8 mouse cellular contexts compared by ENCODE assay signal in the genomic region with DNA sequence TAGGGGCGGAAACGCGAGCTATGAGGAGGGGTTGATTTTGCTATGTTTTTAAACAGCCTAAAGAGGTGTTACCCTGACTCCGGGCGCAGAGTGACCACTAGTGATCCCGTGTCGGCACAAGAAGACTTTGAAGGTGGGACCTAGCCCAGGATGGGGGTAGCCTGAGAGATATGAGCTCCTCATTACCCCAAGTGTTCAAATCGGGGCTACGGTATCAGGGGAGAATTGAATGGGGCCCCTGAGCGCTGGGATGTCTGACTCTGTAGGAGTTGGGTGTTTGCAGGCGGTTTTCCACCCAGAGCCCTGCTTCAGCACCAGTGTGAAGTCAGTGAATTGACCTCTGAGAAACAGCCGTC. TPM values are rescaled to one million over a fixed set of nuclear protein-coding genes. Genes with fewer than 3 reads are reported as not detected.
DNase-seq lines count a peak whose midpoint lies in the region; ATAC-seq and TF ChIP-seq lines count a peak whose summit lies in the region.

No protein-coding gene starts in this region.

- TF ChIP-seq EP300 in MEL (IDR thresholded peaks at IDR 0.05; ENCODE audit: low read depth in 1 of 2, low read length in 2 of 2): no peak

- no peak; a peak in 1 of 4 replicates for TF ChIP-seq POLR2A in MEL (IDR thresholded peaks at IDR 0.05; ENCODE audit: control insufficient read depth in 1 of 2, insufficient read depth in 1 of 2, low read depth in 1 of 2, low read length in 2 of 2, poor library complexity in 1 of 2)

- H3K27ac ChIP-seq in heart, embryonic 16.5 days (ENCODE audit: low read length): peak overlapping the region; percentile 50; the same call in 1 of the 2 replicates
- 0 out of 2 replicates have a peak overlapping the region, but pooled peaks have one; percentile 22 for H3K27ac ChIP-seq in MEL (ENCODE audit: control insufficient read depth, low read depth, low read length)
- H3K27ac ChIP-seq in hindbrain, embryonic 11.5 days (ENCODE audit: low read depth, low read length): no peak overlapping the region
- peak overlapping the region; percentile 80 for H3K27ac ChIP-seq in midbrain, embryonic 10.5 days (replicated peaks)

- peak overlapping the region; percentile 96 for H3K4me2 ChIP-seq in heart, embryonic 16.5 days (ENCODE audit: low read depth, low read length)
- peak overlapping the region; percentile 31 for H3K4me2 ChIP-seq in hindbrain, embryonic 11.5 days (replicated peaks; ENCODE audit: low read depth, low read length)

- H3K27me3 ChIP-seq in heart, embryonic 16.5 days (ENCODE audit: control insufficient read depth, insufficient read depth, low read length): no peaks in the 10 kb centered on the region
- no peaks in the 10 kb centered on the region for H3K27me3 ChIP-seq in MEL (ENCODE audit: control insufficient read depth in 1 of 2, insufficient read depth in 2 of 2, low read length in 2 of 2)
- H3K27me3 ChIP-seq in hindbrain, embryonic 11.5 days (ENCODE audit: control insufficient read depth, insufficient read depth, low read length): 0 out of 2 replicates have a peak, but pooled peaks cover 2% of the 10 kb centered on the region
- peaks cover 10% of the 10 kb centered on the region; the same call in 1 of the 2 replicates for H3K27me3 ChIP-seq in midbrain, embryonic 10.5 days (ENCODE audit: low read depth, poor library complexity, severe bottlenecking)

- H3K4me3 ChIP-seq in heart, embryonic 16.5 days (ENCODE audit: low read length): peak overlapping the region; percentile 80
- peak overlapping the region; percentile 56 to 72 for H3K4me3 ChIP-seq in MEL (ENCODE audit: control insufficient read depth in 1 of 2, insufficient read depth in 1 of 2, low read depth in 2 of 2, low read length in 2 of 2)
- H3K4me3 ChIP-seq in hindbrain, embryonic 11.5 days (ENCODE audit: low read depth, low read length): peak overlapping the region; percentile 18
- H3K4me3 ChIP-seq in midbrain, embryonic 10.5 days: peak overlapping the region; percentile 75

- H3K79me2 ChIP-seq in MEL (ENCODE audit: control insufficient read depth, insufficient read depth, low read length, poor library complexity): peaks cover 3% of the 10 kb centered on the region; the same call in 1 of the 2 replicates

- DNase-seq in heart, adult 9 months (ENCODE audit: low spot score in 2 of 2): no peak
- DNase-seq in MEL (ENCODE audit: low read depth, low spot score): no peak
- no peak for DNase-seq in hindbrain, embryonic 11.5 days (ENCODE audit: low spot score)
- no peak for DNase-seq in midbrain, embryonic 10.5 days (ENCODE audit: low spot score)
- no peak for DNase-seq in ovary, postnatal 10 days (ENCODE audit: low spot score)
- DNase-seq in B cell, adult 2 months: no peak
- DNase-seq in right cerebral cortex, postnatal 10 days (ENCODE audit: low spot score in 2 of 2): no peak

- peak overlapping the region; percentile 69 for H3K9ac ChIP-seq in heart, embryonic 16.5 days (ENCODE audit: low read length)
- peak overlapping the region; percentile 83 for H3K9ac ChIP-seq in MEL (ENCODE audit: control insufficient read depth, low read depth, low read length, poor library complexity, severe bottlenecking)
- H3K9ac ChIP-seq in hindbrain, embryonic 11.5 days (ENCODE audit: low read depth, low read length): peak overlapping the region; percentile 51

- 19% methylated on average over 12 of the region's 12 CpGs for WGBS in heart, embryonic 16.5 days
- WGBS in hindbrain, embryonic 11.5 days: 23% methylated on average over 12 of the region's 12 CpGs
- WGBS in midbrain, embryonic 10.5 days: 23% methylated on average over 12 of the region's 12 CpGs

- H3K9me3 ChIP-seq in heart, embryonic 16.5 days (replicated peaks; ENCODE audit: control insufficient read depth, low read length): peaks cover 2% of the 10 kb centered on the region; the same call in 1 of the 2 replicates
- H3K9me3 ChIP-seq in MEL (replicated peaks; ENCODE audit: insufficient read depth, low read length): no peaks in the 10 kb centered on the region
- no peaks in the 10 kb centered on the region for H3K9me3 ChIP-seq in hindbrain, embryonic 11.5 days (ENCODE audit: control insufficient read depth, low read length)
- H3K9me3 ChIP-seq in midbrain, embryonic 10.5 days (replicated peaks): no peaks in the 10 kb centered on the region

- ATAC-seq in heart, embryonic 16.5 days (replicated peaks; ENCODE audit: extremely low read depth, insufficient read depth, low FRiP score): no peak; the same call in 1 of the 2 replicates
- ATAC-seq in hindbrain, embryonic 11.5 days (ENCODE audit: low FRiP score): no peak

- no peaks in the 10 kb centered on the region for H3K36me3 ChIP-seq in heart, embryonic 16.5 days (ENCODE audit: control insufficient read depth, insufficient read depth)
- H3K36me3 ChIP-seq in MEL (ENCODE audit: control insufficient read depth in 1 of 2, insufficient read depth in 2 of 2, low read length in 2 of 2): peaks cover 0 to 3% of the 10 kb centered on the region in 2 experiments; a peak in 1 of 4 replicates
- H3K36me3 ChIP-seq in hindbrain, embryonic 11.5 days (ENCODE audit: control insufficient read depth, insufficient read depth, low read length): no peaks in the 10 kb centered on the region
- H3K36me3 ChIP-seq in midbrain, embryonic 10.5 days: no peaks in the 10 kb centered on the region

- no peak for TF ChIP-seq CTCF in MEL (IDR thresholded peaks at IDR 0.05 in 2 of 3, conservative IDR thresholded peaks at IDR 0.05 in 1 of 3; ENCODE audit: control insufficient read depth in 1 of 3, insufficient read depth in 1 of 3, low read depth in 2 of 3, low read length in 3 of 3, poor library complexity in 1 of 3, severe bottlenecking in 1 of 3)

- H3K4me1 ChIP-seq in heart, embryonic 16.5 days (ENCODE audit: control insufficient read depth, insufficient read depth, low read length): 0 out of 2 replicates have a peak, but pooled peaks cover 4% of the 10 kb centered on the region
- peaks cover 2 to 4% of the 10 kb centered on the region in 2 experiments; a peak in 3 of 4 replicates for H3K4me1 ChIP-seq in MEL (ENCODE audit: control insufficient read depth in 1 of 2, insufficient read depth in 2 of 2, low read length in 2 of 2)
- no peaks in the 10 kb centered on the region for H3K4me1 ChIP-seq in hindbrain, embryonic 11.5 days (replicated peaks; ENCODE audit: control insufficient read depth, insufficient read depth, low read length)
- peaks cover 13% of the 10 kb centered on the region for H3K4me1 ChIP-seq in midbrain, embryonic 10.5 days

- no peak for TF ChIP-seq RAD21 in MEL (IDR thresholded peaks at IDR 0.05; ENCODE audit: low read depth, low read length)

TF ChIP-seq in MEL, 35 proteins besides CTCF, POLR2A, EP300 and RAD21:
- TF ChIP-seq USF1 (IDR thresholded peaks at IDR 0.05; ENCODE audit: low read depth, low read length): 0 out of 2 replicates have a peak, but pooled peaks have one; percentile 3
- TF ChIP-seq TCF12 (IDR thresholded peaks at IDR 0.05; ENCODE audit: low read depth, low read length): no peak

RNA-seq across cellular contexts. Expression of a gene that starts 11.1 kb away (rescaled TPM):
- polyA plus RNA-seq in heart, embryonic 16.5 days (2015; fragmentation: Nextera tagmentation; extraction: Ambion mirVana): 8.3 and 11.6 TPM in 2 replicates
- total RNA-seq in MEL (2012; rRNA removed): 7.4 and 9.2 TPM in 2 replicates
- polyA plus RNA-seq in MEL (2012; ENCODE audit: insufficient read depth in 1 of 2, insufficient read length in 2 of 2, low read depth in 1 of 2, low replicate concordance in 2 of 2, missing spikeins in 1 of 2): 10 to 100 TPM in 1 of 2 experiments, not detected in 1; 14.1 TPM
- 2.8 and 3.9 TPM in 2 replicates for polyA plus RNA-seq in hindbrain, embryonic 11.5 days (2014; fragmentation: Nextera tagmentation; extraction: Ambion mirVana)
- polyA plus RNA-seq in midbrain, embryonic 10.5 days (2016; fragmentation: Nextera tagmentation; extraction: Ambion mirVana): 3.2 and 3.6 TPM in 2 replicates

RNA-seq across cellular contexts. Expression of a gene that starts 25.1 kb away (rescaled TPM):
- 1.4 and 2.4 TPM in 2 replicates for polyA plus RNA-seq in heart, embryonic 16.5 days (2015; fragmentation: Nextera tagmentation; extraction: Ambion mirVana)
- total RNA-seq in MEL (2012; rRNA removed): 0.96 and 1.4 TPM in 2 replicates
- 1 to 10 TPM in 1 of 2 experiments, not detected in 1; 2.6 TPM for polyA plus RNA-seq in MEL (2012; ENCODE audit: insufficient read depth in 1 of 2, insufficient read length in 2 of 2, low read depth in 1 of 2, low replicate concordance in 2 of 2, missing spikeins in 1 of 2)
- polyA plus RNA-seq in hindbrain, embryonic 11.5 days (2014; fragmentation: Nextera tagmentation; extraction: Ambion mirVana): 8.6 and 11.0 TPM in 2 replicates
- polyA plus RNA-seq in midbrain, embryonic 10.5 days (2016; fragmentation: Nextera tagmentation; extraction: Ambion mirVana): 11.7 and 12.6 TPM in 2 replicates

RNA-seq across cellular contexts. Expression of a gene that starts 26.2 kb away (rescaled TPM):
- polyA plus RNA-seq in heart, embryonic 16.5 days (2015; fragmentation: Nextera tagmentation; extraction: Ambion mirVana): 22.6 and 24.9 TPM in 2 replicates
- 18.5 and 21.1 TPM in 2 replicates for total RNA-seq in MEL (2012; rRNA removed)
- polyA plus RNA-seq in MEL (2012; ENCODE audit: insufficient read depth in 1 of 2, insufficient read length in 2 of 2, low read depth in 1 of 2, low replicate concordance in 2 of 2, missing spikeins in 1 of 2): 10 to 100 TPM in 1 of 2 experiments, not detected in 1; 40.4 TPM
- polyA plus RNA-seq in hindbrain, embryonic 11.5 days (2014; fragmentation: Nextera tagmentation; extraction: Ambion mirVana): 11.0 and 17.9 TPM in 2 replicates
- 12.2 and 15.6 TPM in 2 replicates for polyA plus RNA-seq in midbrain, embryonic 10.5 days (2016; fragmentation: Nextera tagmentation; extraction: Ambion mirVana)

RNA-seq across cellular contexts. Expression of a gene that starts 43.7 kb away (rescaled TPM):
- polyA plus RNA-seq in heart, embryonic 16.5 days (2015; fragmentation: Nextera tagmentation; extraction: Ambion mirVana): not detected in 2 replicates
- not detected in 2 replicates for total RNA-seq in MEL (2012; rRNA removed)
- not detected for polyA plus RNA-seq in MEL (2012; ENCODE audit: insufficient read depth in 1 of 2, insufficient read length in 2 of 2, low read depth in 1 of 2, low replicate concordance in 2 of 2, missing spikeins in 1 of 2)
- not detected in 2 replicates for polyA plus RNA-seq in hindbrain, embryonic 11.5 days (2014; fragmentation: Nextera tagmentation; extraction: Ambion mirVana)
- polyA plus RNA-seq in midbrain, embryonic 10.5 days (2016; fragmentation: Nextera tagmentation; extraction: Ambion mirVana): not detected in 2 replicates

RNA-seq across cellular contexts. Expression of a gene that starts 43.8 kb away (rescaled TPM):
- 1.5 and 1.7 TPM in 2 replicates for polyA plus RNA-seq in heart, embryonic 16.5 days (2015; fragmentation: Nextera tagmentation; extraction: Ambion mirVana)
- total RNA-seq in MEL (2012; rRNA removed): 0.13 and 0.42 TPM in 2 replicates
- polyA plus RNA-seq in MEL (2012; ENCODE audit: insufficient read depth in 1 of 2, insufficient read length in 2 of 2, low read depth in 1 of 2, low replicate concordance in 2 of 2, missing spikeins in 1 of 2): 1 to 10 TPM in 1 of 2 experiments, not detected in 1; 2.3 TPM
- polyA plus RNA-seq in hindbrain, embryonic 11.5 days (2014; fragmentation: Nextera tagmentation; extraction: Ambion mirVana): 0.82 and 0.90 TPM in 2 replicates
- polyA plus RNA-seq in midbrain, embryonic 10.5 days (2016; fragmentation: Nextera tagmentation; extraction: Ambion mirVana): 0.65 and 0.74 TPM in 2 replicates

Comparison
In these comparisons a context has a peak if more than half of its experiments do, and no peak if none do; other contexts are left out.
1. H3K4me3 ChIP-seq: peak in every context shown above with its lines; median percentile 80 in heart, embryonic 16.5 days; 75 in midbrain, embryonic 10.5 days; 64 in MEL; 18 in hindbrain, embryonic 11.5 days.